Mouse (Mus musculus) brain, embryonic 14.5 days (tissue): Measurements from ENCODE around the gene Dera. TPM values are rescaled to one million over a fixed set of nuclear protein-coding genes. Genes with fewer than 3 reads are reported as not detected.

ENCODE experiments used
- DNase-seq: peaks from one replicate; pipeline ENCODE4 v3.0.0-alpha.2; 2011; ENCODE audit warnings: low read depth
- CTCF ChIP-seq: fragments of 200-500 bp; IDR thresholded peaks from 2 replicates; pipeline ENCODE4 v1.5.1; 2012; ENCODE audit warnings: inconsistent platforms, mild to moderate bottlenecking, moderate library complexity, borderline replicate concordance; ENCODE audit not compliant: insufficient read depth, insufficient read length; ENCODE audit errors: extremely low read depth
- POLR2A ChIP-seq: fragments of 200-500 bp; IDR thresholded peaks from 2 replicates; pipeline ENCODE4 v1.6.1; 2012; ENCODE audit warnings: mild to moderate bottlenecking, inconsistent platforms, borderline replicate concordance; ENCODE audit not compliant: poor library complexity, insufficient read depth, insufficient read length, severe bottlenecking; ENCODE audit errors: extremely low read depth
- polyA plus RNA-seq: library from polyadenylated mRNA; depleted of rRNA; stranded (reverse); fragments of >200 nt; gene quantifications from 2 replicates; pipeline ENCODE4 v1.2.3, GENCODE M21; 2012

The Dera gene
- polyA plus RNA-seq, 1 experiment: 6.4 TPM

DNA sequence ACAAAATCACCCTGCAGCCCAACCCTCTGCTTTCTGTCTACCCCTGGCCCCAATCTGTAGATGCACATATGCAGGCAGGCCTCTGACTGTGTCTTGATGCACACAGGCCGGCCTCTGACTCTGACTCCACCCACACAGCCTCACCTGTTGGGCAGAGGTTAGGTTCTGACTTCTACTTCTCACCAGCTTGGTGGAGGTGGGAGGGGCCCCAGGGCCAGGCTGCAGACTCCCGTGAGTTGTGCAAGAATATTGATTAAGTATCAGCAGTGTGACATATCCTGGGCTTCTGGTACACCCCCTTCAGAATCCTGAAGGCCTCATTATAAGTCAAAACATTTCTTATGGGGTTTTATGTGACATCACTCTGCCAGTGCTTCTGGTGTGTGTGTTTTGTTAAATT lies 35.3 kb downstream of the Dera start:
- TF ChIP-seq POLR2A (no peak), CTCF (no peak)
- no peak for DNase-seq

DNA sequence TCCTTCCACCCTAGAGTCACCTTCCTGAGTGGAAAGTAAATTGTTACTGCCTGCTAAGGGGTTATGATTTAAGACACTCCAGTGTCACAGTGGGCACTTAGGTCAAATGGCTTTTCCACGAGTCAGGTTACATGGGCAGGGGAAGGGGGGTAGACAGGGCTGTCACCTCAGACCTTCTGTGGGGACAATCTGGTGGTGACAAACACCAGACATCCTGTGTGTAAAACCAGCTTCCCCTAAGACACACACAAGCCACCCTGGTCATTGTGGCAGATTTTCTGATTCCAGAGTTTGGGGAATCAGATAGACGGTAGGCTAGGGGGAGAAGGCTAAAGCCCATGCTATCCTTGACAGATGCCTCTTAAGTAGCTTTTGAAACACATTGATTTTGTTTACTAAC lies 41.1 kb downstream of the Dera start:
- no peak for TF ChIP-seq CTCF
- TF ChIP-seq POLR2A: no peak
- no peak for DNase-seq

DNA sequence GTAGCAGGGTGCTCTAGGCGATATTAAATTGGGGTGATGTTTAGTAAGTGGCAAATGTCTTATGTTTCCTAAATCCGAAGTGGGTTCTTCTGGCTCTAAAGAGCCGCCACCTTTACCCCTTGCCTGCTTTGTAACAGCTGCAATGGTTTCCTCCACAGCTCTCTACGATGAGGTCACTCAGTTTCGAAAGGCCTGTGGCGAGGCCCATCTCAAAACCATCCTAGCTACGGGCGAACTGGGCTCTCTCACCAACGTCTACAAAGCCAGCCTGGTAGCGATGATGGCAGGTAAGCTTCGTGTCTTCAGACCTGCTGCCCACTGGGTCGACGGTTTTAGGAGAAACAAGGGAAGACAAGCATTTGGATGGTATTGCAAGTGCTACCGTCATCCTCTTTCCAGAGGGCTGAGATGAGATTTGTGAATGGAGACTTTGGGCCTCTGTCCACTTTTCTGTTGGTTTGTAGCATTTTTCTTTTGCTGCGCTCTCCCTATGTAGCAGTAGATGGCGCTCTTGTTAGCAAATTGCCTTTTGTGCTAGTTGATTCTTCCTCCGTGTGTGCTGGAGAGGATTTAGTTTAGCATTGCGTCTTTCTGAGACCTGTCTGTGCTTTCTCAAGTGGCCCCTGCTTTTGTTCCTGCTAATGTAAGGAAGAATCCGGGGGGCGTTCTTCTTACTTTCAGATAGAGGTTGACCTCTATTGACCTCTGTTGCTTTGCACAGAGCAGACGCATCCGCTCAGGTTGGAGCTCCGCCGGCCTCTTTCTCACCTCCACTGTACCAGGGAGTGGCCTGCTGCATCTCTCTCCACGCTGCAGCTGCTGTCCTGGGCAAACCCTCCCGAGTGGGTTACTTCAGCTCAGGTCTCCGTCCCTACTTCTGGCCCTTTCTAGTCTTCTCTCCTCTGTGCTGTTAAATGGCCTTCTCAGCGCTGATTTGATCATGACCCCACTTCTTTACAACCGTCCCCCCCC lies 42.5 kb downstream of the Dera start:
- TF ChIP-seq POLR2A (no peak), CTCF (peak; percentile 74; the same call in 1 of the 2 replicates)
- peak; percentile 83 for DNase-seq

DNA sequence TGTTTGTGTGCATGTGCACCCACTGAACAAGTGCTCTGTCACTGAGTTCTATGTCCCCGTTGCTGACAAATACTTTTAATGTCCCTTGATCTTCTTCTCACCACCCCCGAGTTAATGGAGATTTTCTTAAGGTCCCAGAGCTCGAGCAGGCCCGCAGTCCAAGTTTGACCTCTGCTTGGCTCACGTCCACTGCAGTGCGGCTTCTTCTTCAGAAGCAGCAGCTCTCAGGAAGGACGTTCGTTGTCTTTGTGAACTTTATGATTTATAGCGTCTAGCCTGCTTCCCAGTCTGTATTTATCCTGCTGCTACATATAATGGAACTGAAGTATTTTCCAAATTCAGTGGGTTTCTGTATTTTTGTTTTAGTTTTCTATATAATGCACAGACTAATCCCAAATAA lies 44.9 kb downstream of the Dera start:
- TF ChIP-seq CTCF (no peak), POLR2A (no peak)
- DNase-seq: no peak

DNA sequence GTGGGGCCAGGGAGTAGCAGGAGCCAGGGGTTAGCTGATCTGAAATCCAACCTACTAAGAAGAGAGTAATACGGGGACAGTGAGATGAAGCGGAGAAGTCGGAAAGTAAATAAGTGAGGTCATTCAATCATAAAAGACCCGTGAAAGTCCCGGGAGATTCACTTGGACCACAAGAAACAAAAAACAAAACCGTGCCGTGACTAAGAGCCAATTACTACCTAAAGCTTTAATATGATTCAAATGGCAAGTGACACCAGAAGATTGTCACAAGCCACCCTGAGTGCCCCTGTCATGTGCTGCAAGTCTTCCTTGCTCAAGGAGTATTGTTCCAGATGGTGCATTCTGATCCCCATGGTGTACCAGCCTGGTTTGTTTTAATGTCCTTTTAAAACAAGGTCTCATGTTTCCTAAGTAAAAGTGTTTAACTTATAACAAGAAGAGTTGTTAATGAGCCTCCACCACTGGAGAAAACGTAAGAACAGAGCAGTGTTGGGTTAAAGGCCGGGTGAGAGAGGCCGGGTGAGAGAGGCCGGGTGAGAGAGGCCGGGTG lies 49.2 kb downstream of the Dera start:
- TF ChIP-seq CTCF (no peak), POLR2A (no peak)
- DNase-seq: no peak

DNA sequence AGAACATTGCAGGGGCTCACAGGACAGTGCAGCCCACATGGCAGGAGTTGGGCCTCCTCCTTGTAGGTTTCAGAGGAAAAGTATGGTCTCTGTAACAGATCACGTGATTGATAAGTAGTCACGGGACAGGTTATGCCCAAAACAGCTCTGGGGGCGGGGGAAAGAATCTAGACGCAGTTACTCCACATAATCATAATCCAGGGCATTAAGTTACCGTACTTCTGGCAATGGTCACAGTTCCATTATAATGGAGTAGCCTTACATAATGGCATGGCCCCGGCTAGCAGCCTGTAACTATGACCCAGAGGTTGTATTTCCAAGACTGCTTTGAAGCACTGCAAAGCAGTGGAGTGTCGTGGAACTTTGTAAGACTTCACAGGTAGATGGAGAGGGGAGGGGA lies 49.8 kb downstream of the Dera start:
- no peak for TF ChIP-seq POLR2A
- DNase-seq: no peak

DNA sequence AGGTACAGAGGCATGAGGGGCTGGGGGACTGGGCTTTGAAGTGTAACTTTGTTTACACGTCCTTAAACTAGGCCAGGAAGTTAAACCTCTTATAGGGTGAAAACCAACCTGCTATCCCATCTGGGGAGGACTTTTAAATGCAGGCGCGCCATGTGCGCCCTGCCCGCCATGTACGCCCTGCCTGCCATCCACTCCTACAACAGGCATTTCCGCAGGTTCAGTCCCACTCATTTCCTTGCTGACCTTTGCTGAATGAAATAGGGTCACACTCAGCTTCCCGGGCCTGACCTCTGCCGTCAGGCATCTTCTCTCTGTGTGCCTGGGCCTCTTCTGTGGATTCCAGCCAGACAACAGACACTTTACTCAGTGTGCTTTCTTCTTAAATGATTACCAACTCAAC lies 50.3 kb downstream of the Dera start:
- DNase-seq: no peak
- TF ChIP-seq CTCF (no peak), POLR2A (no peak)

DNA sequence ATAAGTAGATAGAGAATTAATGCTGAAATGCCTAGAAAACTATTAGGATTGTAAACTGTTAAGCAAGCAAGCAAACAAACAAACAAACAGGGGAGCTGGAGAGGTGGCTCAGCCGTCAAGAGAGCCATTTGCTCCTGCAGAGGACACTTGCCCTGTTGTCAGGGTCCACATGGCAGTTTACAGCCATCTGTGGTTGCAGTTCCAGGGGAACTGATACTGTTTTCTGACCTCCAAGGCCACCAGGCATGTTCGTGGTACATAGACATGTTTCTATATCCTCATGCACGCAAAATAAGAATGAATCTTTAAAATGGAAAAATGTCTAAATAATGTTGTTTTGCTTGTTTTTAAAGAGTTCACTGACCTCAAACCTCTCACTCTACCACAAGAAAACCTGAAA lies 52.0 kb downstream of the Dera start:
- no peak for DNase-seq
- TF ChIP-seq CTCF: no peak
- no peak for TF ChIP-seq POLR2A

DNA sequence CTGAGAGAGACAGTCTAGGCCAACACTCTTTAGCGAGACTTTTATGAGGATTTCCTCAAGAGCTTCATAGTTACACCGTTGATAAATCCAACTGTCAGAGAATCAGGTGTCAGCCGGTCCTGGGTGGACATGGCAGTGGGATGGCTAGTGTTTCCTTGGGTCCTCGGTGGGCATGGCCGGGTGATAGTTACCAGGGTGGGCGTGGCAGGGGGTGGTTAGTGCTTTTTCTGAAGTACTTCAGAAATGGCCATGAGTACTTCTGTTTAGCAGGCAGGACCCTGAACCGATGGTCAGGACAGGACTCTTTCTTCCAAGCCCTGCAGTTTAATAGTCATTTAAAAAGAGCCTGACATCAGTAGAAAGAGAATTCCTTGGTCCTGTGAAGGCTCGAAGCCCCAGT lies 52.5 kb downstream of the Dera start:
- DNase-seq: no peak
- TF ChIP-seq POLR2A (no peak), CTCF (no peak)

DNA sequence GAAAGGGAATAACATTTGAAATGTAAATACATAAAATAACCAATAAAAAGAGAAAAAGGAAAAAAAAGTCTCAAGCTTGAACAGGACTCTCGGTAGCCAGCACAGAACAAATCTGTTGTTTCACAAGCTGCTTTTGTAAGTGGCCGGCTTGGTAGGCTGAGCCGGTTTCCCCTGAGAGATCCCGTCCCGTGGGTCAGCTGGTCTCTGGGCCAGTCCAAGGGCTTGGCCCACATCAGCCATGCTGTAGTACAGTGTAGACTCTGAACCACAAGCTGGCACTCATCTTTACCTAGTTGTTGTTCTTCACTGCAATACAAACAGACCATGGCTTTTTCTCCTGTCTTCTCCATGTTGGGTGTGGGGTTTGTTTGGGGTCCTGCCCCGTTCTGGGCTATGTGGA lies 53.0 kb downstream of the Dera start:
- no peak for TF ChIP-seq POLR2A
- TF ChIP-seq CTCF: no peak
- DNase-seq: no peak

DNA sequence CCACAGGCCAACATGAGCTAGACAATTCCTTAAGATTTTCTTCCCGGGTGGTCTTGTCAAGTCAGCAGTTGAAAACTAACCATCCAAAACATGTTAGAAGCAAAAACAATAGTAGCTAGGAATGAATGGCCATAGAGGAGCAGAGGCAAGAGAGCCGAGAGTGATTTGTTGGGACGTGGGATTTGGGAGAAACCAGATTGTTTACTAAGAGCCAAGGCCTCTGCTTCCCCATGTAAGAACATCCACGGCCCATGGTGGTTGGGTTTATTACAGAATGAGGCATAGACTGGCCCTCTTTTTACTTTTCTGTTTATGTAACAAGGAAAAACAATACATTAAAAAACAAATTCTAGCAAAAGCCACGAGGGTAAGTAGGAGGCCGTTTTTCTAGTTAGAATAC lies 54.4 kb downstream of the Dera start:
- TF ChIP-seq POLR2A: no peak
- DNase-seq: no peak

DNA sequence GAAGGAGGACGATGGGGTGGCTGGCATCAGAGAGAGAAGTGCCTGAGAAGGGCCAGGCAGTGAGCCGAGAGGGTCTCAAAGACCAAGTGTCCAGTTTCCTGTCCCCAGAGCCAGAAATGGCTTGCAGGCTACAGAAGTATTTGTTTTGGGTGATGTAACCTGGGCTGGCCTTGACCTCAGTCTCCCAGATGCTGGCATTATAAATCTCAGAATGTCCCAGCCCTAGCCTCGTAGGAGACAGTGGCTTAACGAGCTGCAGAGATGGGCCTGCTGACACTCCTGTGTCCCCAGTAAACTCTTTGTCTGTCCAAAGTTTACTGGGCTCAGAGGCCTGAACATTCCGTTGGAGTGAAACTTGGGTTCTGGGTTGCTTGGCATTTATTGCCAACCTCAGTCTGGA lies 55.8 kb downstream of the Dera start:
- TF ChIP-seq POLR2A: no peak
- TF ChIP-seq CTCF: no peak

More for the DNA sequence above, 55.8 kb downstream of the Dera start:
- DNase-seq: no peak
